Mouse (Mus musculus) heart, embryonic 12.5 days (tissue): Measurements from ENCODE around the gene Gm10591. TPM values are rescaled to one million over a fixed set of nuclear protein-coding genes. Genes with fewer than 3 reads are reported as not detected.
"Not testable (repeated sequence)": the region's sequence is repeated elsewhere in the genome, so short reads cannot be mapped to it uniquely, and the experiment has no call there.

Source experiments
- ATAC-seq: fragments of 200-750 bp; cut with Nextera tagmentation; 2 replicates; pipeline ENCODE4 v1.8.0; 2017; ENCODE audit warnings: moderate TSS enrichment, moderate library complexity; ENCODE audit not compliant: insufficient number of reproducible peaks, low FRiP score
- H3K27ac ChIP-seq: fragments of 300-500 bp; sonication (generic); 2 replicates; pipeline ENCODE4 v1.5.1; 2016; ENCODE audit warnings: mild to moderate bottlenecking, moderate library complexity; ENCODE audit not compliant: poor library complexity, severe bottlenecking
- H3K27me3 ChIP-seq: fragments of 300-500 bp; sonication (generic); replicated peaks from 2 replicates; pipeline ENCODE4 v1.6.1; 2016; ENCODE audit warnings: mild to moderate bottlenecking, moderate library complexity
- H3K36me3 ChIP-seq: fragments of 300-500 bp; sonication (generic); 2 replicates; pipeline ENCODE4 v1.6.1; 2016; ENCODE audit warnings: mild to moderate bottlenecking, moderate library complexity
- H3K4me1 ChIP-seq: fragments of 300-500 bp; sonication (generic); replicated peaks from 2 replicates; pipeline ENCODE4 v1.6.1; 2016; ENCODE audit warnings: mild to moderate bottlenecking
- H3K4me2 ChIP-seq: fragments of 300-500 bp; sonication (generic); 2 replicates; pipeline ENCODE4 v1.6.1; 2016; ENCODE audit warnings: mild to moderate bottlenecking, moderate library complexity
- H3K4me3 ChIP-seq: fragments of 300-500 bp; sonication (generic); 2 replicates; pipeline ENCODE4 v1.5.1; 2016; ENCODE audit warnings: mild to moderate bottlenecking
- H3K9ac ChIP-seq: fragments of 300-500 bp; sonication (generic); 2 replicates; pipeline ENCODE4 v1.6.1; 2016; ENCODE audit warnings: mild to moderate bottlenecking, moderate library complexity
- H3K9me3 ChIP-seq: fragments of 300-500 bp; sonication (generic); replicated peaks from 2 replicates; pipeline ENCODE4 v1.6.1; 2016; ENCODE audit warnings: mild to moderate bottlenecking, moderate library complexity
- WGBS: fragments of 180-500 bp; shearing (Covaris S2); methylation state at CpG from one replicate; pipeline ENCODE4 v1.1.7; 2016; 5-methylcytosine and 5-hydroxymethylcytosine counted together
- polyA plus RNA-seq: library from polyadenylated mRNA; unstranded; fragments of >200 nt; fragmentation: Nextera tagmentation; extraction: Ambion mirVana; gene quantifications from 2 replicates; pipeline ENCODE4 v1.2.1, GENCODE M21; 2016

Gm10591 gene
- not detected in 2 replicates for polyA plus RNA-seq

DNA sequence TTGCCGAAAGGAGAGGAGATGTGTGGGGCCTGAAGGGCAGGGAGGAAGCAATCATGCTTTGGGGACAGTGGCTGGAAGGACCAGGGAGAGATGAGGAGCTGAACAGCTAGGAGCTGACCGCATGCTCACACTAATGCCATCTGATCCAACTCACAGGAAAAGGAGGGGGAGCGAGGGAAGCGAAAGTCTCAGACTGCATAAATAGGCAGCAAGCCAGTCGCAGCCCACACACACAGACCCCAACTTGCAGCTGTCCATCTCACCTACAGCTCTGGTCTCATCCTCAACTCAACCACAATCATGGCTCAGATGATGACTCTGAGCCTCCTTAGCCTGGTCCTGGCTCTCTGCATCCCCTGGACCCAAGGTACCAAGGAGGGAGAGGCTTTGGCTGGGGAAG lies at the start of gene Gm10591:
Gene Gm10591, plus strand, starts transcription at position 301 of the 400 bp plus-strand sequence.
- not testable (repeated sequence) for H3K9me3 ChIP-seq, H3K27ac ChIP-seq, H3K27me3 ChIP-seq, H3K9ac ChIP-seq, H3K4me3 ChIP-seq, H3K4me2 ChIP-seq, ATAC-seq, H3K36me3 ChIP-seq, H3K4me1 ChIP-seq
- no CpG with 5 or more reads among the region's 5 CpGs for WGBS

- not testable (repeated sequence) for H3K4me2 ChIP-seq, H3K27ac ChIP-seq, H3K4me1 ChIP-seq, H3K9ac ChIP-seq, H3K36me3 ChIP-seq, H3K27me3 ChIP-seq, H3K9me3 ChIP-seq, ATAC-seq, H3K4me3 ChIP-seq
- WGBS: no CpG with 5 or more reads among the region's 8 CpGs
Measured at GRCm38 (mm10) chr4:42629419-42629818, 17.4 kb downstream of the Gm10591 start, which contains the start of gene Gm2564. TSS of gene Gm2564 (plus strand) at chr4:42629719.

GRCm38 (mm10) chr4:42654951-42655350 lies 43.0 kb downstream of the Gm10591 start, which contains the start of gene Ccl27b:
TSS of gene Ccl27b (plus strand) at chr4:42655251.
- not testable (repeated sequence) for H3K4me2 ChIP-seq, H3K9ac ChIP-seq, H3K36me3 ChIP-seq, H3K27me3 ChIP-seq, H3K9me3 ChIP-seq, ATAC-seq, H3K27ac ChIP-seq, H3K4me1 ChIP-seq, H3K4me3 ChIP-seq
- WGBS: no CpG with 5 or more reads among the region's 9 CpGs

DNA sequence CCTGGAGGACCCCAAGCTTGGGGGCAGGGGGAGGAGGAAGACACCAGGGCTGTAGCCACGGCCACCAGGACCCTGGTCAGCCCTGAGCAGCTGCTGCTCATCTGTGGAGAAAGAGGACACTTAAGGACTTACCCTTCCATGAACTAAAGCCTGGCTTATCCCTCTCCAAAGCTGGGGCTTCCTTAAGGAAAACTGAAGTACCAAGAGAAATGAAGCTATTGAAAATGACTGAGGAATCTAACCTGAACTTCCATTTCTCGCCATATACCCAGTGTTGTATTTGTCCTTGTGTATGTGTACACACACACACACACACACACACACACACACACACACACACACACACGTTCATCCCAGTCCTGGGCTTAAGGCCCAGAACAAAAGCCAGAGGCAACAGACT lies 49.8 kb downstream of the Gm10591 start, which contains the start of gene Il11ra2:
Gene Il11ra2, minus strand, starts transcription at position 101 of the 400 bp plus-strand sequence.
- H3K36me3 ChIP-seq, H3K9ac ChIP-seq, H3K27me3 ChIP-seq, H3K9me3 ChIP-seq, H3K27ac ChIP-seq, H3K4me2 ChIP-seq, ATAC-seq, H3K4me3 ChIP-seq, H3K4me1 ChIP-seq: not testable (repeated sequence)
- WGBS: no CpG with 5 or more reads among the region's 3 CpGs

Other genes with a start within 250 kb of the Gm10591 start
- gene Gm21586, start 172.8 kb upstream of the Gm10591 start, polyA plus RNA-seq: not detected in 2 replicates
- not detected in 2 replicates for gene Gm2163, start 145.4 kb upstream of the Gm10591 start, polyA plus RNA-seq
- gene Fam205a2, start 84.0 kb upstream of the Gm10591 start, polyA plus RNA-seq: not detected in 2 replicates
- gene Gm2564, start 17.5 kb downstream of the Gm10591 start, polyA plus RNA-seq: not detected in 2 replicates
- gene Ccl27b, start 43.1 kb downstream of the Gm10591 start, polyA plus RNA-seq: not detected in 2 replicates
- gene Il11ra2, start 49.7 kb downstream of the Gm10591 start, polyA plus RNA-seq: not detected in 2 replicates
- gene 4930578G10Rik, start 123.3 kb downstream of the Gm10591 start, polyA plus RNA-seq: 0.40 TPM in 1 of 2 replicates, not detected in the other
- gene Ccl19, start 144.4 kb downstream of the Gm10591 start, polyA plus RNA-seq: not detected in 2 replicates
- gene Ccl21a, start 161.8 kb downstream of the Gm10591 start, polyA plus RNA-seq: 0.33 and 0.45 TPM in 2 replicates
- 0.04 TPM in 1 of 2 replicates, not detected in the other for gene Fam205a1, start 241.7 kb downstream of the Gm10591 start, polyA plus RNA-seq
- 0.11 TPM in 1 of 2 replicates, not detected in the other for gene Gm12394, start 244.6 kb downstream of the Gm10591 start, polyA plus RNA-seq